In the genomic region with DNA sequence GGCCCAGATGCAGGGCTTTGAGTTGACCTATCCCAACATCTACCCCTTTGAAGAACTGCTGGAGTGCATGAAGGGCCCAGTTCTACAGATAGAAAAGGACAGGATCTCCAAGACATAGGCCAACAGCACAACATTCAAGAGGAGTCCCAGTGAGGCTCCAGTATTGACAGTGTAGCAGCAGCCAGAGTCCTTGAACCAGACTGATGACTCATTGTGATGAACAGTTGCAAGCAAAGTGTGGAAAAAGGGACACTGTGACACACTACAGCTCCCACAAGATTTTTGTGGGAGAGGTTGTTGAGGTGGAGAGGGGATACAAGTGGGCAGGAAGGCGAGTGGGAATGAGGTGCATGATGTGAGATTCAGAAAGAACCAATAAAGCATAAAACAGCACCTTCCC, we compare ENCODE assay signal across 14 mouse cellular contexts.
"Had no signal": no experiment of that assay in that cellular context is flagged by ENCODE, and none has a peak within 500 bp of the region (broad histone marks: within the 10 kb centered on the region; RNA-seq: fewer than 3 reads in every experiment).

No protein-coding gene starts in this region.

- DNase-seq: kidney, postnatal 14 days; lung, embryonic 14.5 days; lung, postnatal 10 days; lung, postnatal 4 days; midbrain, embryonic 14.5 days; right cerebral cortex, postnatal 14 days; thymus, postnatal 36 days had no signal

- H3K9me3 ChIP-seq: kidney, embryonic 15.5 days; limb, embryonic 10.5 days; liver, embryonic 12.5 days; midbrain, embryonic 10.5 days; neural tube, embryonic 15.5 days had no signal

- H3K27me3 ChIP-seq: kidney, embryonic 15.5 days; liver, embryonic 12.5 days; neural tube, embryonic 15.5 days had no signal

- H3K27ac ChIP-seq: kidney, embryonic 15.5 days; left cerebral cortex, adult 2 months; limb, embryonic 10.5 days; liver, embryonic 12.5 days; midbrain, embryonic 10.5 days; neural tube, embryonic 15.5 days had no signal

- H3K4me3 ChIP-seq: kidney, embryonic 15.5 days; left cerebral cortex, adult 2 months; limb, embryonic 10.5 days; liver, embryonic 12.5 days; midbrain, embryonic 10.5 days; myocyte; neural tube, embryonic 15.5 days had no signal

- H3K36me3 ChIP-seq: kidney, embryonic 15.5 days; limb, embryonic 10.5 days; liver, embryonic 12.5 days; midbrain, embryonic 10.5 days; neural tube, embryonic 15.5 days had no signal

- H3K4me1 ChIP-seq: kidney, embryonic 15.5 days; liver, embryonic 12.5 days; midbrain, embryonic 10.5 days; neural tube, embryonic 15.5 days had no signal
